Mouse (Mus musculus) heart, postnatal 0 days (tissue): ENCODE results near the gene Kcnh7. TPM values are rescaled to one million over a fixed set of nuclear protein-coding genes. Genes with fewer than 3 reads are reported as not detected.

Source experiments
- ATAC-seq: fragments of 200-750 bp; cut with Nextera tagmentation; 2 replicates; pipeline ENCODE4 v1.8.0; 2017; ENCODE audit warnings: low read depth, moderate number of reproducible peaks, moderate library complexity; ENCODE audit not compliant: insufficient read depth
- DNase-seq: peaks from one replicate; pipeline ENCODE4 v3.0.0-alpha.2; 2016; ENCODE audit warnings: low spot score
- H3K27ac ChIP-seq: fragments of 300-500 bp; sonication (generic); 2 replicates; pipeline ENCODE4 v1.5.1; 2014; ENCODE audit warnings: low read depth, mild to moderate bottlenecking
- H3K27me3 ChIP-seq: fragments of 300-500 bp; sonication (generic); 2 replicates; pipeline ENCODE4 v1.6.1; 2014; ENCODE audit warnings: low read length, mixed read lengths; ENCODE audit not compliant: control insufficient read depth, insufficient read depth
- H3K36me3 ChIP-seq: fragments of 300-500 bp; sonication (generic); replicated peaks from 2 replicates; pipeline ENCODE4 v1.6.1; 2014; ENCODE audit warnings: low read length, mixed read lengths; ENCODE audit not compliant: control insufficient read depth, insufficient read depth
- H3K4me1 ChIP-seq: fragments of 300-500 bp; sonication (generic); 2 replicates; pipeline ENCODE4 v1.6.1; 2014; ENCODE audit warnings: antibody characterized with exemption; ENCODE audit not compliant: control insufficient read depth, insufficient read depth
- H3K4me2 ChIP-seq: fragments of 300-500 bp; sonication (generic); 2 replicates; pipeline ENCODE4 v1.6.1; 2014; ENCODE audit warnings: low read depth, mild to moderate bottlenecking, low read length, moderate library complexity
- H3K4me3 ChIP-seq: fragments of 300-500 bp; sonication (generic); 2 replicates; pipeline ENCODE4 v1.5.1; 2014; ENCODE audit warnings: low read depth, low read length
- H3K9ac ChIP-seq: fragments of 300-500 bp; sonication (generic); replicated peaks from 2 replicates; pipeline ENCODE4 v1.6.1; 2014; ENCODE audit warnings: low read depth, low read length, mixed read lengths
- H3K9me3 ChIP-seq: fragments of 300-500 bp; sonication (generic); replicated peaks from 2 replicates; pipeline ENCODE4 v1.6.1; 2016; ENCODE audit warnings: low read length; ENCODE audit not compliant: control insufficient read depth
- CTCF ChIP-seq: IDR thresholded peaks from 2 replicates; pipeline ENCODE4 v1.5.1; 2016; ENCODE audit warnings: antibody characterized with exemption, control low read depth, low read depth
- EP300 ChIP-seq: IDR thresholded peaks from 2 replicates; pipeline ENCODE4 v1.6.1; 2016; ENCODE audit warnings: antibody characterized with exemption, low read depth
- WGBS: fragments of 180-500 bp; shearing (Covaris S2); extraction: QIAGEN DNeasy Blood & Tissue Kit; methylation state at CpG from one replicate; pipeline ENCODE4 v1.1.7; 2014; 5-methylcytosine and 5-hydroxymethylcytosine counted together
- polyA plus RNA-seq: library from polyadenylated mRNA; unstranded; fragments of >200 nt; fragmentation: Nextera tagmentation; extraction: Ambion mirVana; gene quantifications from 2 replicates; pipeline ENCODE4 v1.2.1, GENCODE M21; 2015
- total RNA-seq: library from RNA; depleted of rRNA; stranded (reverse); fragments of >200 nt; gene quantifications from 2 replicates; pipeline ENCODE4 v1.2.3, GENCODE M21; 2014; ENCODE audit warnings: low replicate concordance

Kcnh7 gene
- total and polyA plus RNA-seq, 2 experiments from 2014 or later: 0.31 to 1.9 TPM

DNA sequence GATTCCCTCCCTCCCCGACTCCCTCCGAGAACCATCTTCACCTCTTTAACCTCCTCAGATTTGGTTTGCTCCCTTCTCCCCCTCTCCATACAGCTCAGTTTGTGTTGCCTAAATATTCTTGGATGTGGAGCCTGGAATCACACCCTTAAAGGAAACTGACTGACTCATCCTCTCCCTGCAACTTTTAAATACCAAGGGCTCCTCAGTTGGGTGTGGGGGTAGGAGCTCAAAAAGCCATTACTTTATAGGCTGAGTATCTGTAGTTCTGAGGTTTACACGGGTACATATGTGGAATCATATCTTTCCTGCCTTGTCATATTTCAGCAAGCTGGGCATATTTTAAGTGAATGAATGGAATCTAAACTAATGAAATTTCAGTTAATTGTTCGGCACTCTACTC lies 174.9 kb downstream of the Kcnh7 start:
- 80% methylated on average over 4 of the region's 4 CpGs for WGBS
- no peaks in the 10 kb centered on the region for H3K4me1 ChIP-seq
- H3K27me3 ChIP-seq: no peaks in the 10 kb centered on the region
- TF ChIP-seq EP300 (no peak), CTCF (no peak)
- no peak overlapping the region for H3K4me3 ChIP-seq
- H3K36me3 ChIP-seq: no peaks in the 10 kb centered on the region
- ATAC-seq: no peak
- DNase-seq: no peak
- H3K9ac ChIP-seq: no peak overlapping the region
- no peak overlapping the region for H3K4me2 ChIP-seq
- H3K9me3 ChIP-seq: no peaks in the 10 kb centered on the region
- H3K27ac ChIP-seq: no peak overlapping the region

DNA sequence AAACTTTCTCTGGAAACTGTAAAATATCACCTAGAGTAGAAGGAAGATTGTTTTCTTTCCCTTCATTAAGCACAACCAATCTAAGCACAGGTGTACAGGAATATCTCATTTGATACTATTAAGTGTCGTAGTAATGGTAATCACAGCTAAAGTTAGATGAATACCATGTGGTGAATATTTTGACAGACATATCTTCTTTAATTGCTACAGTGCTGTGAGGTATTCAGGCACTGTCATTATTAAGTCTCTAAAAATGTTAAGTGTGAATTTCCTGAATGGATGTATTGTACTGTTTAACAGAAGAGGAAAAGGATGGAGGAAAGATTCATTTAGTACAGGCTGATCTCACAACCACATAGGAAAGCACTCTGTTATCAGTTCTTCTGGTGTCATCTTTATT lies 181.3 kb downstream of the Kcnh7 start:
- TF ChIP-seq EP300 (no peak), CTCF (no peak)
- H3K9ac ChIP-seq: no peak overlapping the region
- DNase-seq: no peak
- H3K9me3 ChIP-seq: no peaks in the 10 kb centered on the region
- H3K4me3 ChIP-seq: no peak overlapping the region
- H3K4me2 ChIP-seq: no peak overlapping the region
- H3K4me1 ChIP-seq: no peaks in the 10 kb centered on the region
- H3K27ac ChIP-seq: no peak overlapping the region
- WGBS: 53% methylated on average over 1 of the region's 1 CpGs
- H3K27me3 ChIP-seq: no peaks in the 10 kb centered on the region
- ATAC-seq: no peak
- H3K36me3 ChIP-seq: no peaks in the 10 kb centered on the region

DNA sequence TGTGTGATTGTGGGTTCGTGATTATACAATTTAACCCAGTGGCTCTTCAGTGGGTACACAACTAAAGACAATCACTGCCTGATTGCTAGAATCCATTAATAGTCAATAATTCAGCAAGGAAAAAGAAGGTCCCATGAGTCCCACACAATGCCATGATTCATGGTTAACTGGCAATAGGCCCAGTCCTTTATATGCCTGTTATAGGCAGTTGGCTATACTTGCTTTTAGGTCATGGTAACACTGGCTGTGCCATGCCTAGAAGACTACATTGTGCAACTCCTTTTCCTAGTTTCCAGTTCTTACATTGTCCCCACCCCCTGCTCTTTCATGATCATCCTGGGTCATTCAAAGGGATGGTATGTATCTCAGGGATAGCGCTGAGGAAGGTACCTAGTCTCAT lies 186.4 kb downstream of the Kcnh7 start:
- no peak overlapping the region for H3K27ac ChIP-seq
- H3K4me3 ChIP-seq: no peak overlapping the region
- WGBS: 87% methylated on average over 2 of the region's 2 CpGs
- H3K4me1 ChIP-seq: no peaks in the 10 kb centered on the region
- no peak for DNase-seq
- TF ChIP-seq CTCF (no peak), EP300 (no peak)
- H3K4me2 ChIP-seq: no peak overlapping the region
- H3K36me3 ChIP-seq: no peaks in the 10 kb centered on the region
- H3K9me3 ChIP-seq: no peaks in the 10 kb centered on the region
- no peak for ATAC-seq
- no peak overlapping the region for H3K9ac ChIP-seq
- H3K27me3 ChIP-seq: no peaks in the 10 kb centered on the region

DNA sequence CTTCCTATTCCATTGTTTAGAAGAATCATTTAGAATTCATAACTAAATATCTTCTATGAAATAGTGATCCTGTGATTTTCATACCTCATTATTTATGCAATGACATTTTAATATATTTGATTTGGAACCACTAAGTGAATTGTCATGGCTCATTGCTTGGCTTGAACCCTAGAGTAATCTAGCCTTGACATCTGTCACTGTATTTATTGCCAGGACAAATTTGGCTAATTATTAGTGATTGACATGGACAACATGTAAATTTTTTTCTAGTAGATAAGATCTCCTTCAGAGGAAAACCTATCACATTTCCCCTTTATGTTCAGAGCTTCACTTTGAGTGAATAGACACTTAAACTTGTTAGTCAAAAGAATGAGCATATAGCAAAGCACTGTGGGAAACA lies 195.5 kb downstream of the Kcnh7 start:
- H3K27me3 ChIP-seq: no peaks in the 10 kb centered on the region

DNA sequence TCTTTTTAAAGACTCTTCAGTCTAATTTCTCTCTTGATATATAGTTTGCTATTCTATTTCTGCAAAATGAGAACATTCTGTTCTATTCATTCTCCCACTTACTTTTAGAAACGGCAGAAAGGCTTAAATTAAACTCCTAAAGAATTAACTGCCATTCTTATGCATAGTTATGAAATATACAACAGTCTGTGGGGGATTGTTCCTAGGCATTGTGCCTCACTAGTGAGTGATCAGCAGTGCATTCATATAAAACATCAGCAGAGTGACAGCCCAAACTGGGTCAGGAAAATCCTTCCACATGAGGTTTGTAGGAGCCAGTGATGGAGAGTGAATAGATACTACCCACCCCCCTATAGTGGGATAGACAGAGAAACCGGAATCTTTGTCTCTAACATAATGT lies 200.2 kb downstream of the Kcnh7 start:
- TF ChIP-seq EP300 (no peak), CTCF (no peak)
- H3K36me3 ChIP-seq: no peaks in the 10 kb centered on the region
- WGBS: 67% methylated on average over 2 of the region's 2 CpGs
- no peak for DNase-seq
- no peaks in the 10 kb centered on the region for H3K4me1 ChIP-seq
- ATAC-seq: no peak
- no peak overlapping the region for H3K4me3 ChIP-seq
- no peak overlapping the region for H3K27ac ChIP-seq
- no peaks in the 10 kb centered on the region for H3K9me3 ChIP-seq
- H3K9ac ChIP-seq: no peak overlapping the region
- H3K4me2 ChIP-seq: no peak overlapping the region
- H3K27me3 ChIP-seq: no peaks in the 10 kb centered on the region

More for the DNA sequence above, 195.5 kb downstream of the Kcnh7 start:
- H3K36me3 ChIP-seq: no peaks in the 10 kb centered on the region
- H3K4me2 ChIP-seq: no peak overlapping the region
- no peak for ATAC-seq
- no peak overlapping the region for H3K27ac ChIP-seq
- H3K9me3 ChIP-seq: no peaks in the 10 kb centered on the region
- H3K9ac ChIP-seq: no peak overlapping the region
- H3K4me1 ChIP-seq: no peaks in the 10 kb centered on the region
- DNase-seq: no peak
- H3K4me3 ChIP-seq: no peak overlapping the region
- TF ChIP-seq EP300: no peak

DNA sequence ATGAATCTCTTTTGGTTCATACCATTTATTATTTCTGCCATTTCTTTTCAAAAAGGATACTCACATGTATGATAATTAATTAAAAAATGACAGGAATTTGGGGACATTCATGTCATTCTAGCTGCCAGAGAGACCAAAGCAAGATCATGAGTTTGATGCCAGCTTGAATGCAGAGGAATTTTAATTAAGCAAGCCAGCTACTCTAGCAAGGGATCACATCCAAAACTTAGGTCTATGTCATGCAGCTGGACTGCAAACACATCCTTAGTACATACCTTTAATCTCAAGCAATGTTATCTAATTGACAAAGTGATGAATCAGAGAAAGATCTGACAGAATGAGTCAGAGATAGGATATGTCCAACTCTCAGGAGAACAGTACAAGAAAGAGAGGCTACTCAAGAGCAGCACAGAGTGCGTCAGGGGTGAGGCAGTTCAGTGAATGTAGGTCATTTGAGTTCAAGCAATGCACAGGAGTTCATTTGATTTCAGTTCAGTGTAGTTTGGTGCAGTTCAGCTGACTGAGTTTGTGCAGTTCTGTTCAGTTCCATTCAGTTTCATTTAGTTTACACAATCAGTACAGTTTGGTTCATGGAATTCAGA lies 248.7 kb downstream of the Kcnh7 start:
- WGBS: 72% methylated on average over 1 of the region's 1 CpGs
- no peak for DNase-seq
- no peaks in the 10 kb centered on the region for H3K36me3 ChIP-seq
- H3K4me1 ChIP-seq: no peaks in the 10 kb centered on the region
- H3K9me3 ChIP-seq: no peaks in the 10 kb centered on the region
- no peak for ATAC-seq
- TF ChIP-seq EP300: no peak
- no peak for TF ChIP-seq CTCF
- no peaks in the 10 kb centered on the region for H3K27me3 ChIP-seq
- no peak overlapping the region for H3K9ac ChIP-seq
- no peak overlapping the region for H3K4me2 ChIP-seq
- H3K4me3 ChIP-seq: no peak overlapping the region
- no peak overlapping the region for H3K27ac ChIP-seq
